Mouse (Mus musculus): Measurements from ENCODE around the gene Mcfd2. TPM values are rescaled to one million over a fixed set of nuclear protein-coding genes. Genes with fewer than 3 reads are reported as not detected.

Mcfd2 gene
- total RNA-seq, 2 experiments from 2014 or later: 124 to 155 TPM

GRCm38 (mm10) chr17:87288131-87288530, 22.4 kb upstream of the Mcfd2 start:
- DNase-seq: no peak

GRCm38 (mm10) chr17:87287197-87287777, 21.6 kb upstream of the Mcfd2 start:
- DNase-seq: no peak

- no peak for DNase-seq
These were observed 20.9 kb upstream of the Mcfd2 start for GRCm38 (mm10) chr17:87286481-87287143.

GRCm38 (mm10) chr17:87285731-87286465, 20.2 kb upstream of the Mcfd2 start:
- DNase-seq: no peak

- DNase-seq: no peak
These were observed 18.8 kb upstream of the Mcfd2 start for GRCm38 (mm10) chr17:87284482-87285040.

GRCm38 (mm10) chr17:87283755-87284481, 18.2 kb upstream of the Mcfd2 start:
- peak; percentile 35 for DNase-seq

- DNase-seq: peak; percentile 72
These were observed 17.5 kb upstream of the Mcfd2 start for GRCm38 (mm10) chr17:87283055-87283754.

- peak; percentile 100 for DNase-seq
These were observed 16.9 kb upstream of the Mcfd2 start, which contains the start of gene Ttc7 for GRCm38 (mm10) chr17:87282706-87283053. Ttc7 (plus strand) TSS chr17:87282886.

GRCm38 (mm10) chr17:87282007-87282705, 16.4 kb upstream of the Mcfd2 start:
- peak; percentile 96 for DNase-seq

- DNase-seq: no peak
These were observed 9.9 kb upstream of the Mcfd2 start for GRCm38 (mm10) chr17:87275363-87276341.

GRCm38 (mm10) chr17:87269454-87269853, 3.7 kb upstream of the Mcfd2 start:
- no peak for DNase-seq

GRCm38 (mm10) chr17:87264927-87265791, 576 bp downstream of the Mcfd2 start:
- peak; percentile 35 for DNase-seq

GRCm38 (mm10) chr17:87264054-87264830, 1.5 kb downstream of the Mcfd2 start:
- peak; percentile 35 for DNase-seq

- peak; percentile 70 for DNase-seq
These were observed 2.3 kb downstream of the Mcfd2 start for GRCm38 (mm10) chr17:87263401-87263800.

GRCm38 (mm10) chr17:87255672-87256071, 10.1 kb downstream of the Mcfd2 start:
- no peak for DNase-seq

GRCm38 (mm10) chr17:87254384-87254783, 11.4 kb downstream of the Mcfd2 start:
- DNase-seq: no peak

GRCm38 (mm10) chr17:87246103-87246502, 19.6 kb downstream of the Mcfd2 start:
- DNase-seq: no peak

GRCm38 (mm10) chr17:87237826-87238225, 27.9 kb downstream of the Mcfd2 start:
- DNase-seq: no peak
